Mouse (Mus musculus): ENCODE measurements at regions not wholly inside any gene's neighbourhood (a gene's known extent, or its start where the extent isn't known, plus 50 kb on each side); places are given as distances from the start of the nearest gene placed in this dataset.

GRCm38 (mm10) chr13:119267608-119268300 lies 160.6 kb upstream of the Paip1 start:
- no peak for DNase-seq (ENCODE audit: low spot score)

- peak; percentile 7 for DNase-seq (ENCODE audit: low spot score)
Observed at GRCm38 (mm10) chr13:119268301-119268675, 160.1 kb upstream of the Paip1 start.

GRCm38 (mm10) chr13:119275500-119275899 lies 152.9 kb upstream of the Paip1 start:
- no peak for DNase-seq (ENCODE audit: low spot score)

GRCm38 (mm10) chr13:119277308-119277948 lies 151.0 kb upstream of the Paip1 start:
- DNase-seq (ENCODE audit: low spot score), result no peak

- no peak for DNase-seq (ENCODE audit: low spot score)
Observed at GRCm38 (mm10) chr13:119279449-119279848, 149.0 kb upstream of the Paip1 start.

GRCm38 (mm10) chr13:119280622-119281021 lies 147.8 kb upstream of the Paip1 start:
- no peak for DNase-seq (ENCODE audit: low spot score)

- DNase-seq (ENCODE audit: low spot score), result peak; percentile 65
Observed at GRCm38 (mm10) chr13:119283448-119283847, 145.0 kb upstream of the Paip1 start.

GRCm38 (mm10) chr13:119309238-119309637 lies 119.2 kb upstream of the Paip1 start:
- no peak for DNase-seq (ENCODE audit: low spot score)

- DNase-seq (ENCODE audit: low spot score), result no peak
Observed at GRCm38 (mm10) chr13:119310013-119310412, 118.4 kb upstream of the Paip1 start.

GRCm38 (mm10) chr13:119314356-119314755 lies 114.0 kb upstream of the Paip1 start:
- DNase-seq (ENCODE audit: low spot score), result no peak

GRCm38 (mm10) chr13:119318358-119318757 lies 110.0 kb upstream of the Paip1 start:
- no peak for DNase-seq (ENCODE audit: low spot score)

GRCm38 (mm10) chr13:119325510-119325909 lies 102.9 kb upstream of the Paip1 start:
- no peak for DNase-seq (ENCODE audit: low spot score)

- DNase-seq (ENCODE audit: low spot score), result no peak
Observed at GRCm38 (mm10) chr13:119326877-119327625, 101.3 kb upstream of the Paip1 start.

- no peak for DNase-seq (ENCODE audit: low spot score)
Observed at GRCm38 (mm10) chr13:119328731-119329130, 99.7 kb upstream of the Paip1 start.

GRCm38 (mm10) chr13:119331815-119332214 lies 96.6 kb upstream of the Paip1 start:
- no peak for DNase-seq (ENCODE audit: low spot score)

- no peak for DNase-seq (ENCODE audit: low spot score)
Observed at GRCm38 (mm10) chr13:119333915-119334314, 94.5 kb upstream of the Paip1 start.

GRCm38 (mm10) chr13:119337861-119338260 lies 90.5 kb upstream of the Paip1 start:
- DNase-seq (ENCODE audit: low spot score), result no peak

- DNase-seq (ENCODE audit: low spot score), result no peak
Observed at GRCm38 (mm10) chr13:119339016-119339415, 89.4 kb upstream of the Paip1 start.

- DNase-seq (ENCODE audit: low spot score), result peak; percentile 92
Observed at GRCm38 (mm10) chr13:119339762-119340161, 88.6 kb upstream of the Paip1 start.

GRCm38 (mm10) chr13:119341833-119342232 lies 86.6 kb upstream of the Paip1 start:
- peak; percentile 17 for DNase-seq (ENCODE audit: low spot score)

GRCm38 (mm10) chr13:119342761-119343160 lies 85.6 kb upstream of the Paip1 start:
- DNase-seq (ENCODE audit: low spot score), result no peak

- DNase-seq (ENCODE audit: low spot score), result no peak
Observed at GRCm38 (mm10) chr13:119347988-119348387, 80.4 kb upstream of the Paip1 start.

GRCm38 (mm10) chr13:119351346-119351745 lies 77.1 kb upstream of the Paip1 start:
- no peak for DNase-seq (ENCODE audit: low spot score)

Data from gastrocnemius, adult 18-20 months (tissue).